Mouse (Mus musculus) lung, postnatal 0 days (tissue): ENCODE results near the gene Babam2.

ENCODE experiments used
- CTCF ChIP-seq: IDR thresholded peaks from 2 replicates; pipeline ENCODE4 v1.5.1; 2016; ENCODE audit warnings: antibody characterized with exemption, mild to moderate bottlenecking
- EP300 ChIP-seq: IDR thresholded peaks from 2 replicates; pipeline ENCODE4 v1.6.1; 2016; ENCODE audit warnings: antibody characterized with exemption, mild to moderate bottlenecking, control low read depth

DNA sequence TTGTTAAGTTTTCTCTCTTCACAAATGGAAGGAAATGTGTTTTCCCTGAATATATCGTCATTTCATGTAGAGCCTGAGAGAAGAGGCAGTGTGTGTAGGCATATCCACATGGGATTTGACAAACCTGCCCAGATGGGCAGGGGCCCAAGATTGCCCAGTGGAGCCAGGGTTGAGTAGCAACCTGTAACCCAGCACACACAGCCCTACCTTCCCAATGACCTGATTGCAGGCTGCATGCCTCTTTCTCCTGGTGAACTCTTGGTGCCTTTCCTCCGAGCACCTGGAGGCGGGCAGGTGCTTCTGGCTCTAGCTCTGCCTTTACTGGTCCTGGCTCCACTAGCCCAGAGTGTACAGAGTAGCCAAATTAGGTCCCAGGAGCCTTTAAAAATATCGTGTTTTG is 270.0 kb downstream of the Babam2 start:
- TF ChIP-seq EP300 (no peak), CTCF (no peak)
